Mouse (Mus musculus) fibroblast of lung, adult 2 months (primary cell): ENCODE measurements around the gene Cnfn.
"Not testable (repeated sequence)": the region's sequence is repeated elsewhere in the genome, so short reads cannot be mapped to it uniquely, and the experiment has no call there.

Experiments used
- DNase-seq: peaks from one replicate; pipeline ENCODE4 v3.0.0-alpha.2; 2011; ENCODE audit warnings: low read depth

Cnfn gene

GRCm38 (mm10) chr7:25369058-25369749, at the start of gene Cnfn:
Gene Cnfn (minus strand): TSS chr7:25369724.
- DNase-seq, result no peak

GRCm38 (mm10) chr7:25417597-25417996, 48.1 kb upstream of the Cnfn start:
- no peak for DNase-seq

GRCm38 (mm10) chr7:25412833-25413441, 43.4 kb upstream of the Cnfn start, which contains the start of gene Cxcl17:
Gene Cxcl17 (minus strand): TSS chr7:25412886.
- no peak for DNase-seq

DNA sequence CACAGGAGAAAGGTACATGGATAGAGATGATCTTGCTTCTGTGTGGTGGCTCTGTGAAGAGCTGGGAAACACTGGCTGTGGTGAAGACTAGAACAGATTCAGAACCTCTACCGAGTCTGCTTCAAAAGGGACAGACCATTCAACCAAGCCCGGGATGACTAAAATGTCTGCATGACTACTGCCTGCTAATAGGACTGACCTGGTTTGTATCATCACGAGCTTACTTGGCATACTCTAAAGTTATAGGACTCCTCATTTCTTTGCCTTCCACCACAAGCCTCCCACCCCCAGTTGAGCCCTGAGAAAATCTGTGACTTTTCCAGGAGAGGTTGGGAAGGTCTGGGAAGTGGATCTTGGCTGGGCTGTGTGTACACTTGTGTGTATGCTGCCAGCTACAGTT, 42.3 kb upstream of the Cnfn start:
- DNase-seq, result peak; percentile 67

- peak; percentile 45 for DNase-seq
Measured at GRCm38 (mm10) chr7:25410969-25411615, 41.6 kb upstream of the Cnfn start.

- DNase-seq, result no peak
Measured at GRCm38 (mm10) chr7:25409114-25409760, 39.7 kb upstream of the Cnfn start.

DNA sequence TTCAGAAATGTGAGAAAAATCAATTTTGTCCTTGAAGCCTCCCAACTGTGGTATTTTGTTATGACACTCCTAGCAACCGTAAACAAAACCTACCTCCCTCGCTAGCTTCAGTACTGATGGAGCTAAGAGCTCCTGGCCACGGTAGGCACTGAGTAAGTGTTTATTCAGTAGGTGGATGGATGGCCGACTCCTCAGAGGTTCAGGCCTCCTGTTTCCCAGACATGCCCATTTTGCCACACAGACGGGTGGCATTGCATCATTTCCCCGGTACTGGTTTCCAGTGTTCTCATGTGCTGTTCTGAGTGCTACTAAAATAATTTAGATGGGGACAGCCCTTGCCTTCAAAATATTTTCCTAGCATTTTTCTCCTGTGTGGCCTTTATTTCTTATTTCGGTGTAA, 36.9 kb upstream of the Cnfn start:
- DNase-seq, result no peak

- no peak for DNase-seq
Measured at GRCm38 (mm10) chr7:25402671-25403101, 33.2 kb upstream of the Cnfn start.

DNA sequence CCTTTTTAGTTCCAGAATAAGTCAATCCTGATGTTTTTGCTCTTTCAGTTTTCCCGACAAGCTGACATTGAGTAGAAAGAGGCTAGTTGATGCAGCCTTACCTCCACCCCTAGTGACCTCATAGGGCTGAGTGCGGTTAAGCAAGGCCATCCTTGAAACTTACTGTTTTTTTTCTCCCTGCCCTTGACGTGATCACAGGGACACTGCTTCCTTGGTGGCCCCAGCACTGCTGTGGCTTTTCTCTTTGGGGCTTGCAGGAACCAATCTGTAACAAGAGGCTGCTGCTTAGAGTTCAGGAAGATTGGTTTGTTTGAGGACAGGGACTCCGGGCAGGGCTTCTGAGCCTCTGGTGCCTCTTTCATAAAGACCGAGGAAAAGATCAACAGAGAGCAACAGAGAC, 32.5 kb upstream of the Cnfn start:
- no peak for DNase-seq

DNA sequence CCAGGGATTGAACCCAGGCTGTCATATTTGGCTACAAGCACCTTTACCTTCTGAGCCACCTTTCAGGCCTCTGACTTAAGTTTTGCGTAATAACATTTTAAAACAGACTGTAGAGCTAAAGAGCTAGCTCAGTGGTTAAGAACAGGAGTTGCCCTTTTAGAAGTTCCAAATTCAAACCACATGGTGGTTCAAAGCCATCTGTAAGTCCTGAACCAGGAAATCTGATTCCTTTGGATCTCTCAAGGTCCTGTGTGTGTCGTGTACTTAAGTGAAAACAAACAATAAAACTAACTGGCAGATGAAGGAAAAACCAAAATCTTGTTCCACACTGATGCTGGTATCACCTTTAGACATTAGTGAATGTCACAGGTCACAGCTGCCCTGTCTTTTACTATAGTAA, 32.0 kb upstream of the Cnfn start:
- no peak for DNase-seq

- DNase-seq, result not testable (repeated sequence)
Measured at GRCm38 (mm10) chr7:25399028-25399427, 29.5 kb upstream of the Cnfn start.

GRCm38 (mm10) chr7:25398610-25399009, 29.1 kb upstream of the Cnfn start, which contains the start of gene Lipe:
Gene Lipe (minus strand): TSS chr7:25398710.
- no peak for DNase-seq

DNA sequence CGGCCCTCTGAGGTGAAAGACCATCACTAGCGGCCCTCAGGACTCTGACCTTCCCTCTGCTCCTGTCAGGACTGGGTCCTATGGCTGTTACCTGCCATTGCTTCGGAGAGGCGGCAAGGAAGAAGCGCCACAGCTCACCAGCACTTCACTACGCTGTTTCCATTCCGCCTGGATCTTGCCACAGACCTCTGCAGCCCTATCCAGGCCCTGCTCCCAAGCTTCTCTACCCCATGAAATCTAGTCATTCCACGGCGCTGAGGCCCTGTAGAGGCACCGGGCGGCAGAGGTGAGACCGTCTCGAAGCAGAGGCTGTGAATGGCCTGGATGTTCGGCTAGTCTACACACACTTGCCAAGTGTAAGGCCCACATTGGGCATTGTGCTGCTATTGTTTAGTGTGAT, 27.1 kb upstream of the Cnfn start:
- DNase-seq, result no peak

- DNase-seq, result peak; percentile 92
Measured at GRCm38 (mm10) chr7:25395558-25396521, 26.3 kb upstream of the Cnfn start.

DNA sequence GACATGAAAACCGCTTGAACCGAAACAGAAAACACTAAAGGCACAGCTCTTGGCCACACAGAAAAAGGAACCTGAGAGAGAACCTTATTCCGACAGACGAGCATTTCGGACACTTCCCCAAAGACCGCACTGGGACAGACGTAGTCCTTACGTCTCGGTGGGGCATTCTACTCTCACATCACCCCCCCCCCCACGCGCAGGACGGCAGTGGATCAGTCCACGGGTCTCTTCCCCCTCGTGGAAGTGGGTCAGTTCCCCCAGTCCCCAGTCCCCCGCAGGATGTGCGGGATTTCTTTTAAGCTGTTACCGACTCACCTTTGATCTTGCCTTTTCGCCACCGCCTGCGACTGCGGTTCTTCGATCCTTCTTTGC, 25.6 kb upstream of the Cnfn start:
- no peak for DNase-seq

DNA sequence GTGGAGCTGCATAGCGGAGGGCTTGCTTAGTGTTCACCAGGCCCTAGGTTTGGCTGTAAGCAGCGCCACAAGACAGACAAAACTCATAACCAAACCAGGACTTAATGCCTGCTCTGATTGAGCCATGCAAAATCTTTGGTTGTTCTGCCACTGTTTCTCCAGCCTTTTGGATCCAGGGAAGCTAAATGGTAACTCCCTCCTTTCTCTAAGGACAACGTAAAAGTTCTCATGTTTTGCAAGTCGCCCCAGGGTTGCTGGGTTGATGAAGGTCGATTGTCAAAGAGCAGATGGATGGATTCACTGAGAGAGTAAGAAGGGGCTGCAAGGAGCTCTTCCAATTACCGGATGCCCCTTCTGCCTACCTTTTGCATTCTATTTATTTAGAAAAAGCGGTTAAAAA, 25.2 kb upstream of the Cnfn start:
- no peak for DNase-seq

DNA sequence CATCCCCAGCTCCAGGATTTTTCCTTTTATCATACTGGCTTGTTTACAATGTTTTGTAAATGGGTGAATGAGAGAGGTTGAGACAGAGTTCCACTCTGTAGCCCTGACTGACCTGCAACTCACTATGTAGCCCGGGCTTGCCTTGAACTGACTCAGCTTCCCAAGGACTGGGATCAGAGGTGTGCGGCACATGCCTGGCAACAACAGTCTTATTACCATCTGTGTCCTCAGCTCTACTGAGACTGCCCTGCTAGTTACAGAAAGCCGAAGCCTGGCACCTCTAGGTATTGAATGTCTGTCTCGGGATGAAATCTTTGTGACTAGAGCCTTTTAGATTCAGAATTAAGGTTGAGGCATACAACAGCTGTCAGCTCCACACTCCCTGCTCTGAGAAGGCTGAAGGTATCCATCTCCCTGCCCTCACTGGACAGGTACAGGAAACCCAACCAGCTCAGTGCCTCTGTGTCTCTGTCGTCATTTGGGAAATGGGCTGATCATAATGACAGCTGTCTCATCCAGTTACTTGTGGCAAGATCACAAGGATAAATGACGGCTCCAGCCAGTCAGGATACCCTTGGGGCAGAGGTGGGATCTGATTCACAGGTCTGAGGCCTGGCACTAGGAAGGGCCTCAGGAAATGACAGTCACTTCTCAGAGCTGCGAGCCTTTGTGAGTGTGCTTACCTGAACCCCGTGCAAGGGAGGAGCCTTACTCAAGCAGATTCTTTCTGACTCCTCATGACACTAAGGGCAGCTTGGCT, 24.1 kb upstream of the Cnfn start:
- no peak for DNase-seq

DNA sequence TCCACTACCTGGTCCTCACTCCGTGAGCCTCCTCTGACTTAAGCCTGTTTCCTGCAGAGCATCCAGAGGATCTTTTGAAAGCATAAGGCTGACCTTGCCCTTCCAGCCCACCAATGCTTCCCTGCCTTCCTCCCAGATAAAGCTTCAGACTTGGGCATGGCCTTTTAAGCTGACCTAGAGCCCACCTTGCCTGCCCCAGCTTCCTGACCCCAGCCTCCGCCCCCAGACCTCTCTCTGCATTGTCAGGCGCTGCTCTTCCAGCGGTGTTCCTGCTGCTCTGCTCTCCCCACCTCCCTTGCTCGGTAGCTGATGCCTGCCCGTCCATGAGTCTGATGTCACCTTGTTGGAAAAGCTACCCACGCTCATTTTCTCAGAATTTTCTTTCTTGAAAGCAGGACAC, 23.3 kb upstream of the Cnfn start:
- DNase-seq, result no peak

GRCm38 (mm10) chr7:25391856-25392453, 22.4 kb upstream of the Cnfn start:
- no peak for DNase-seq

GRCm38 (mm10) chr7:25390986-25391385, 21.5 kb upstream of the Cnfn start:
- DNase-seq, result no peak
